In the genomic region with DNA sequence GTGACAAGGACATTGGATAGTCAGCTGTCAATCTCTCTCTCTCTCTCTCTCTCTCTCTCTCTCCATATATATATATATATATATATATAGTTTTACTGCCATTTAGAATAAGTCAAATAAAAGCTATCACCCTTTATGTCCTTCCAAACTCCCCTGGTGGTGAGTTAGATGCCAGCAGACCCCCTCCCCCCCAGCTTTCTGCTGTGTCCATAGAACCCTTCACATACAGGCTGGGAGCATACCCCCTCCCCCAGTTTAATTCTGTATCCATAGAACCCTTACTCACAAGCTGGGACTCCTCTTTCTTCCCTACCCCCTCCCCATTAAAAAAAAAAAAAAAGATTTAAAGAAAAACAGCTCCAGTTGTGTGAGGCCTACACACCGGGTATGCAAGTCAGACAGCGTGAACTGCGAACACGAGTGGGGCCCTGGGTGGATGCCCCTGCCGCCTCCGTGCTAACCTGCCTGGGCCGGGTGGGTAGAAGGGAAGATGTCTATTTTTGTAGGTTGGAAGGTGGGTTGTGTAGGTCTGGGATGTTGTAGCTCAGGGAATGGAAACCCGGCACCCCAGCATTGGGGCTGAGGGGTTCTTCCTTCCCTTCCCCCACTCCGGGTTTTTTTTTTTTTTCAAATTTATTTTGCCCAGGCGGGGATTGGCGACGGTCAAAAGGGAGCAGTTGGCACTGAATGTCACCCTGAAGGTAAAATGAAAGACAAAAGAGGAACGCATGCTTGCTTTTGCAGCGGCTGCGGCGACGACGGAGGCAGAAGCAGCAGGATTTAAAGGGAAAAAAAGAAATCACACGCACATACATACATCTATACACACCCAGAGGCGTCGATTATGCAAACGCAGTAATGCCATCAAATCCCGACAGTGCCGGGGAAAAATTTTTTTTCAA, we compare ENCODE assay signal across 8 mouse cellular contexts. TPM values are rescaled to one million over a fixed set of nuclear protein-coding genes. Genes with fewer than 3 reads are reported as not detected.
A peak's percentile ranks its signal among the peaks of the same experiment; 100 is the strongest.
DNase-seq lines count a peak whose midpoint lies in the region; ATAC-seq and TF ChIP-seq lines count a peak whose summit lies in the region.

No protein-coding gene starts in this region.

- TF ChIP-seq POLR2A in heart, adult 2 months (IDR thresholded peaks at IDR 0.05; ENCODE audit: insufficient read depth, low read depth, low read length) = no peak
- no peak for TF ChIP-seq POLR2A in cerebellum, adult 2 months (IDR thresholded peaks at IDR 0.05; ENCODE audit: borderline replicate concordance, insufficient read depth, low read length)

- H3K36me3 ChIP-seq in heart, adult 2 months (ENCODE audit: control insufficient read depth, insufficient read depth, low read length) = peaks cover 5% of the 10 kb centered on the region; the same call in 1 of the 2 replicates

- WGBS in heart, adult 2 months = 22% methylated on average over 24 of the region's 24 CpGs
- 14% methylated on average over 24 of the region's 24 CpGs for WGBS in cerebellum, adult 2 months

- TF ChIP-seq CTCF in heart, adult 2 months (IDR thresholded peaks at IDR 0.05) = no peak
- TF ChIP-seq CTCF in cerebellum, adult 2 months (IDR thresholded peaks at IDR 0.05; ENCODE audit: borderline replicate concordance, insufficient read depth, low read depth, low read length) = no peak

- peaks cover 8% of the 10 kb centered on the region; the same call in 1 of the 2 replicates for H3K4me1 ChIP-seq in heart, adult 2 months (ENCODE audit: control insufficient read depth, insufficient read depth, low read length)
- H3K4me1 ChIP-seq in cerebellum, adult 2 months (ENCODE audit: control insufficient read depth, insufficient read depth, low read length) = no peaks in the 10 kb centered on the region

- H3K79me2 ChIP-seq in heart, adult 2 months (replicated peaks; ENCODE audit: control insufficient read depth, insufficient read depth, low read length) = no peaks in the 10 kb centered on the region

- no peaks in the 10 kb centered on the region for H3K27me3 ChIP-seq in heart, adult 2 months (ENCODE audit: control insufficient read depth, insufficient read depth, low read length)
- H3K27me3 ChIP-seq in cerebellum, adult 2 months (ENCODE audit: control insufficient read depth, insufficient read depth, low read length) = no peaks in the 10 kb centered on the region

- peak overlapping the region; percentile 71 for H3K27ac ChIP-seq in heart, adult 2 months
- H3K27ac ChIP-seq in cerebellum, adult 2 months (ENCODE audit: insufficient read depth, low read length) = no peak overlapping the region; the same call in 1 of the 2 replicates

- TF ChIP-seq EP300 in heart, adult 2 months (IDR thresholded peaks at IDR 0.05; ENCODE audit: insufficient read depth, low read depth, low read length) = no peak

- intact Hi-C loops in heart, adult 2 months (cut with DNase I) = no loop called here
- intact Hi-C loops in left cerebral cortex, postnatal 4 days (cut with DNase I) = no loop called here

- peak in 1 of 2 experiments; percentile 29 for DNase-seq in heart, adult 2 months
- DNase-seq in heart, adult 8-10 months (ENCODE audit: low spot score) = no peak
- peak; percentile 44 to 45 for DNase-seq in cerebellum, adult 2 months
- peak; percentile 31 to 39 for DNase-seq in frontal cortex, postnatal 36 days (ENCODE audit: low spot score in 2 of 2)
- DNase-seq in left cerebral cortex, postnatal 4 days = peak; percentile 28
- DNase-seq in right cerebral cortex, postnatal 10 days (ENCODE audit: low spot score in 2 of 2) = peak; percentile 43 to 46
- DNase-seq in spleen, adult 18-20 months = no peak

- H3K9ac ChIP-seq in heart, adult 2 months (ENCODE audit: low read depth, low read length) = peak overlapping the region; percentile 71

- ATAC-seq in CD4-positive, CD25-positive, alpha-beta regulatory T cell, adult 4 months = no peak

- H3K4me3 ChIP-seq in heart, adult 2 months = peak overlapping the region; percentile 50
- H3K4me3 ChIP-seq in cerebellum, adult 2 months (replicated peaks; ENCODE audit: insufficient read depth, low read depth, low read length) = peak overlapping the region; percentile 91

RNA-seq across cellular contexts. Expression of gene Esrrg, which starts 42.4 kb away (rescaled TPM):
- 10 to 100 TPM; 45.2 to 48.5 TPM for total RNA-seq in heart, adult 2 months (2021)
- polyA plus RNA-seq in heart, adult 2 months (2012; rRNA removed) = 14.0 and 26.0 TPM in 2 replicates
- 10 to 100 TPM; 44.1 to 47.4 (median 45.1) TPM for total RNA-seq in heart, adult 8-10 months (2022)
- 42.0 and 42.5 TPM in 2 replicates for polyA plus RNA-seq in cerebellum, adult 2 months (2012; rRNA removed)
- 10 to 100 TPM; 15.7 to 19.6 TPM for total RNA-seq in left cerebral cortex, postnatal 4 days (2021)
- polyA plus RNA-seq in CD4-positive, CD25-positive, alpha-beta regulatory T cell, adult 4 months (2017; shearing (Covaris generic)) = not detected

Comparison
In these comparisons a context has a peak if more than half of its experiments do, and no peak if none do; other contexts are left out.
1. DNase-seq: peak in cerebellum, adult 2 months (2 of 2), frontal cortex, postnatal 36 days (2 of 2), left cerebral cortex, postnatal 4 days (single experiment) and right cerebral cortex, postnatal 10 days (2 of 2); none in heart, adult 8-10 months (single experiment) and spleen, adult 18-20 months (0 of 2).